Mouse (Mus musculus): ENCODE results near the gene Col13a1. TPM values are rescaled to one million over a fixed set of nuclear protein-coding genes. Genes with fewer than 3 reads are reported as not detected.

Col13a1 gene
- polyA plus RNA-seq, 1 experiment from 2014 or later: 6.9 TPM

GRCm38 (mm10) chr10:61890294-61890693 lies 88.6 kb downstream of the Col13a1 start:
- WGBS: 94% methylated on average over 10 of the region's 10 CpGs

GRCm38 (mm10) chr10:61879427-61879826 lies 99.5 kb downstream of the Col13a1 start:
- Histone ChIP-seq H3K27ac (no peak overlapping the region), H3K4me2 (replicated peaks) (no peak overlapping the region), H3K4me1 (peaks cover 9% of the 10 kb centered on the region; the same call in 1 of the 2 replicates), H3K9me3 (no peaks in the 10 kb centered on the region), H3K9ac (no peak overlapping the region), H3K36me3 (no peaks in the 10 kb centered on the region), H3K4me3 (no peak overlapping the region), H3K27me3 (no peaks in the 10 kb centered on the region)
- 11% methylated on average over 4 of the region's 4 CpGs for WGBS
- ATAC-seq (ENCODE audit: insufficient number of reproducible peaks, insufficient read depth, low FRiP score, low TSS enrichment): no peak

More at GRCm38 (mm10) chr10:61890294-61890693, 88.6 kb downstream of the Col13a1 start:
- Histone ChIP-seq H3K4me3 (no peak overlapping the region), H3K4me1 (peaks cover 25% of the 10 kb centered on the region), H3K9ac (no peak overlapping the region), H3K4me2 (replicated peaks) (no peak overlapping the region), H3K27ac (no peak overlapping the region), H3K27me3 (no peaks in the 10 kb centered on the region), H3K9me3 (no peaks in the 10 kb centered on the region), H3K36me3 (no peaks in the 10 kb centered on the region)
- no peak for ATAC-seq (ENCODE audit: insufficient number of reproducible peaks, insufficient read depth, low FRiP score, low TSS enrichment)

- ATAC-seq (ENCODE audit: insufficient number of reproducible peaks, insufficient read depth, low FRiP score, low TSS enrichment): no peak
- no peak overlapping the region for H3K27ac ChIP-seq
- no peaks in the 10 kb centered on the region for H3K9me3 ChIP-seq
- WGBS: 9% methylated on average over 6 of the region's 6 CpGs
- no peaks in the 10 kb centered on the region for H3K27me3 ChIP-seq
- H3K4me2 ChIP-seq (replicated peaks): no peak overlapping the region
- H3K36me3 ChIP-seq: no peaks in the 10 kb centered on the region
- H3K9ac ChIP-seq: no peak overlapping the region
- peaks cover 9% of the 10 kb centered on the region; the same call in 1 of the 2 replicates for H3K4me1 ChIP-seq
- no peak overlapping the region for H3K4me3 ChIP-seq
Measured at GRCm38 (mm10) chr10:61877787-61878186, 101.1 kb downstream of the Col13a1 start.

- Histone ChIP-seq H3K4me1 (peaks cover 8% of the 10 kb centered on the region; the same call in 1 of the 2 replicates), H3K9ac (no peak overlapping the region), H3K4me2 (replicated peaks) (no peak overlapping the region), H3K4me3 (no peak overlapping the region), H3K9me3 (0 out of 2 replicates have a peak, but pooled peaks cover 2% of the 10 kb centered on the region), H3K36me3 (no peaks in the 10 kb centered on the region), H3K27ac (no peak overlapping the region), H3K27me3 (no peaks in the 10 kb centered on the region)
- ATAC-seq (ENCODE audit: insufficient number of reproducible peaks, insufficient read depth, low FRiP score, low TSS enrichment): no peak
- 78% methylated on average over 3 of the region's 3 CpGs for WGBS
Measured at GRCm38 (mm10) chr10:61869796-61870195, 109.1 kb downstream of the Col13a1 start.

- H3K4me1 ChIP-seq: peaks cover 8% of the 10 kb centered on the region; the same call in 1 of the 2 replicates
- H3K9me3 ChIP-seq: peaks cover 30% of the 10 kb centered on the region
- no peak overlapping the region for H3K9ac ChIP-seq
- WGBS: 28% methylated on average over 11 of the region's 11 CpGs
- H3K27me3 ChIP-seq: no peaks in the 10 kb centered on the region
- H3K27ac ChIP-seq: 0 out of 2 replicates have a peak overlapping the region, but pooled peaks have one; percentile 26
- no peak overlapping the region for H3K4me3 ChIP-seq
- ATAC-seq (ENCODE audit: insufficient number of reproducible peaks, insufficient read depth, low FRiP score, low TSS enrichment): no peak
- peaks cover 6% of the 10 kb centered on the region for H3K36me3 ChIP-seq
- H3K4me2 ChIP-seq (replicated peaks): no peak overlapping the region
Measured at GRCm38 (mm10) chr10:61866045-61866580, 112.8 kb downstream of the Col13a1 start.

- WGBS: 88% methylated on average over 2 of the region's 2 CpGs
- Histone ChIP-seq H3K27ac (no peak overlapping the region), H3K9ac (no peak overlapping the region), H3K36me3 (peaks cover 6% of the 10 kb centered on the region), H3K4me2 (replicated peaks) (no peak overlapping the region), H3K4me3 (no peak overlapping the region), H3K27me3 (no peaks in the 10 kb centered on the region), H3K4me1 (no peaks in the 10 kb centered on the region), H3K9me3 (peaks cover 25% of the 10 kb centered on the region)
- no peak for ATAC-seq (ENCODE audit: insufficient number of reproducible peaks, insufficient read depth, low FRiP score, low TSS enrichment)
Measured at GRCm38 (mm10) chr10:61859451-61859850, 119.5 kb downstream of the Col13a1 start.

- Histone ChIP-seq H3K9ac (no peak overlapping the region), H3K36me3 (no peaks in the 10 kb centered on the region), H3K4me2 (replicated peaks) (no peak overlapping the region), H3K9me3 (no peaks in the 10 kb centered on the region), H3K4me3 (no peak overlapping the region), H3K27ac (no peak overlapping the region), H3K27me3 (no peaks in the 10 kb centered on the region), H3K4me1 (no peaks in the 10 kb centered on the region)
- no peak for ATAC-seq (ENCODE audit: insufficient number of reproducible peaks, insufficient read depth, low FRiP score, low TSS enrichment)
- WGBS: 67% methylated on average over 8 of the region's 8 CpGs
Measured at GRCm38 (mm10) chr10:61855139-61855675, 123.7 kb downstream of the Col13a1 start.

GRCm38 (mm10) chr10:61852824-61853223 lies 126.1 kb downstream of the Col13a1 start:
- Histone ChIP-seq H3K4me3 (no peak overlapping the region), H3K27ac (no peak overlapping the region), H3K4me2 (replicated peaks) (no peak overlapping the region), H3K9me3 (no peaks in the 10 kb centered on the region), H3K9ac (no peak overlapping the region), H3K4me1 (no peaks in the 10 kb centered on the region), H3K36me3 (no peaks in the 10 kb centered on the region), H3K27me3 (no peaks in the 10 kb centered on the region)
- WGBS: 90% methylated on average over 8 of the region's 8 CpGs
- ATAC-seq (ENCODE audit: insufficient number of reproducible peaks, insufficient read depth, low FRiP score, low TSS enrichment): no peak

- ATAC-seq (ENCODE audit: insufficient number of reproducible peaks, insufficient read depth, low FRiP score, low TSS enrichment): no peak
Measured at GRCm38 (mm10) chr10:61848553-61848952, 130.4 kb downstream of the Col13a1 start.

GRCm38 (mm10) chr10:61845476-61845875 lies 133.4 kb downstream of the Col13a1 start:
- 73% methylated on average over 4 of the region's 4 CpGs for WGBS
- no peak for ATAC-seq (ENCODE audit: insufficient number of reproducible peaks, insufficient read depth, low FRiP score, low TSS enrichment)
- no peaks in the 10 kb centered on the region for H3K9me3 ChIP-seq

More at GRCm38 (mm10) chr10:61848553-61848952, 130.4 kb downstream of the Col13a1 start:
- Histone ChIP-seq H3K4me1 (no peaks in the 10 kb centered on the region), H3K9me3 (no peaks in the 10 kb centered on the region), H3K27me3 (no peaks in the 10 kb centered on the region), H3K9ac (no peak overlapping the region), H3K4me2 (replicated peaks) (no peak overlapping the region), H3K4me3 (no peak overlapping the region), H3K27ac (no peak overlapping the region), H3K36me3 (no peaks in the 10 kb centered on the region)
- WGBS: 80% methylated on average over 6 of the region's 6 CpGs

GRCm38 (mm10) chr10:61844475-61844874 lies 134.4 kb downstream of the Col13a1 start:
- WGBS: 72% methylated on average over 7 of the region's 7 CpGs
- H3K27me3 ChIP-seq: no peaks in the 10 kb centered on the region
- no peak for ATAC-seq (ENCODE audit: insufficient number of reproducible peaks, insufficient read depth, low FRiP score, low TSS enrichment)

More at GRCm38 (mm10) chr10:61845476-61845875, 133.4 kb downstream of the Col13a1 start:
- Histone ChIP-seq H3K27me3 (no peaks in the 10 kb centered on the region), H3K9ac (no peak overlapping the region), H3K4me2 (replicated peaks) (no peak overlapping the region), H3K27ac (no peak overlapping the region), H3K4me3 (no peak overlapping the region), H3K4me1 (no peaks in the 10 kb centered on the region), H3K36me3 (no peaks in the 10 kb centered on the region)

GRCm38 (mm10) chr10:61842261-61842660 lies 136.6 kb downstream of the Col13a1 start:
- 87% methylated on average over 12 of the region's 12 CpGs for WGBS
- H3K4me2 ChIP-seq (replicated peaks): no peak overlapping the region
- H3K4me1 ChIP-seq: peaks cover 15% of the 10 kb centered on the region
- no peak overlapping the region for H3K27ac ChIP-seq
- no peaks in the 10 kb centered on the region for H3K9me3 ChIP-seq
- no peaks in the 10 kb centered on the region for H3K36me3 ChIP-seq
- ATAC-seq (ENCODE audit: insufficient number of reproducible peaks, insufficient read depth, low FRiP score, low TSS enrichment): no peak
- no peak overlapping the region for H3K9ac ChIP-seq
- H3K27me3 ChIP-seq: no peaks in the 10 kb centered on the region
- no peak overlapping the region for H3K4me3 ChIP-seq

More at GRCm38 (mm10) chr10:61844475-61844874, 134.4 kb downstream of the Col13a1 start:
- Histone ChIP-seq H3K9me3 (no peaks in the 10 kb centered on the region), H3K36me3 (no peaks in the 10 kb centered on the region), H3K4me2 (replicated peaks) (no peak overlapping the region), H3K9ac (no peak overlapping the region), H3K4me1 (peaks cover 5% of the 10 kb centered on the region), H3K27ac (no peak overlapping the region), H3K4me3 (no peak overlapping the region)

Measured in embryonic facial prominence, embryonic 12.5 days (tissue).